Mouse (Mus musculus): ENCODE data around the gene Rtn2.

Rtn2 gene

GRCm38 (mm10) chr7:19302264-19303045 lies 20.0 kb downstream of the Rtn2 start:
- DNase-seq, result no peak

- DNase-seq, result no peak
Observed at GRCm38 (mm10) chr7:19303046-19303305, 20.6 kb downstream of the Rtn2 start.

DNA sequence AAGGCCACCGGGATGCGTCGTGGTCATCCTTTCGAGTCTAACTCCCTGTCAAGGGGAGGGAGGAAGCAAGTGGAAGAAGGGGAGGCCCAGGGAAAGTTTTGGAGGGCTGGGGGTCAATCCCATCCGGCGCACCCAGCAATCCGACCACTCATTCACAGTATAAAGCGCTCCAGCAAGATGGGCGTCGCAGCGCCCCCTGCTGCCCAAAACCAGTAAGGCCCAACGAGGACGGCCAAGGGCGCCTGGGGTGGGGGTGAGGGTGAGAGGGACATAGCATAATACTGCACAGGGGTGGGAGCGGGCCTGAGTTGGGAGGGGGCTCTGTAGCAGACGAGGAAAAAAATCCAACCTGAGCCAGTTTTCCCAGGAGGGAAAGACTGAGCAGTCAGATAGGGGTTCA lies 21.3 kb downstream of the Rtn2 start:
- DNase-seq, result peak; percentile 77

DNA sequence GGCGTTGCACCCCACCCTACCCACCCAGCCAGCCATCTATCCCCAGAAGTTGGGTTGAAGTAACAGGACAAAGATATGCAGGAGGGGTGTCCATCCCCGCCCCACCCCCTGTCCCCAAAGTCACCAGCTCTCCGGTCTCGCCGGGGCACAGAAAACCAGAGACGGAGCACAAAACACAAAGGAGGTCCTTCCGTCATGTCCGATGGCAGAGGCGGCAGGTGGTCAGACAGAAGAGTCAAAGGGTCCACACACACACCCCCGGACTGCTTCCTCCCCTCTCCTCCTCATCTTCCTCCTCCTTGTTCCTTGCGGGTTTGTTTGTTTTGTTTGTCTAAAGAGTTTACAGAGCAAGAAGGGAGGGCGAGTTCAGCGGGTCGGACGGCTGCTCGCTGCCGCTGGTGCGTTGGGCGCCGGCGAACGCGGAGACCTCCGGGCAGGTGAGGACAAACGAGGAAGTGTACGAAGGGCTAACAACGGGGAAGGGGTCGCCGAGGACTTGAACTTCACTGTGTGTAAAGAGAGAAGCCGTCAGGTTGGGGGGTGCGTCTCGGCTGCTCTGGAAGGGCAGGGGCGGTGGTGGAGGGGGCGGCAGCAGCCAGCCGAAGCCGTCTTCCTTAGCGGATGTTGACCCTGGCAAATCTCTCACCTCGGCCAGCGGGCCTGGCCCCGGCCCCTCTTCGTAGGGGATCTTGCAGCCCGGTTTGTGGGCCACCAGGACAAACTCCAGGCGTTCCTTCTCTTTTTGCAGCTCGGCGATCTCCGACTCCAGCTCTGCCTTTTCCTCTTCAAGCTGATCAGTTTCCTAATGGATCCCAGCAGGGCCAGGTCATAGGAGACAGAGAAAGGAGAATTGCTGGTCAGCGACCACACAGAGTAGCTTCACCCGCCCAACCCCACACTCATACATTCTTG lies 22.3 kb downstream of the Rtn2 start:
- DNase-seq, result no peak

- DNase-seq, result no peak
Observed at GRCm38 (mm10) chr7:19305413-19305735, 22.9 kb downstream of the Rtn2 start.

DNA sequence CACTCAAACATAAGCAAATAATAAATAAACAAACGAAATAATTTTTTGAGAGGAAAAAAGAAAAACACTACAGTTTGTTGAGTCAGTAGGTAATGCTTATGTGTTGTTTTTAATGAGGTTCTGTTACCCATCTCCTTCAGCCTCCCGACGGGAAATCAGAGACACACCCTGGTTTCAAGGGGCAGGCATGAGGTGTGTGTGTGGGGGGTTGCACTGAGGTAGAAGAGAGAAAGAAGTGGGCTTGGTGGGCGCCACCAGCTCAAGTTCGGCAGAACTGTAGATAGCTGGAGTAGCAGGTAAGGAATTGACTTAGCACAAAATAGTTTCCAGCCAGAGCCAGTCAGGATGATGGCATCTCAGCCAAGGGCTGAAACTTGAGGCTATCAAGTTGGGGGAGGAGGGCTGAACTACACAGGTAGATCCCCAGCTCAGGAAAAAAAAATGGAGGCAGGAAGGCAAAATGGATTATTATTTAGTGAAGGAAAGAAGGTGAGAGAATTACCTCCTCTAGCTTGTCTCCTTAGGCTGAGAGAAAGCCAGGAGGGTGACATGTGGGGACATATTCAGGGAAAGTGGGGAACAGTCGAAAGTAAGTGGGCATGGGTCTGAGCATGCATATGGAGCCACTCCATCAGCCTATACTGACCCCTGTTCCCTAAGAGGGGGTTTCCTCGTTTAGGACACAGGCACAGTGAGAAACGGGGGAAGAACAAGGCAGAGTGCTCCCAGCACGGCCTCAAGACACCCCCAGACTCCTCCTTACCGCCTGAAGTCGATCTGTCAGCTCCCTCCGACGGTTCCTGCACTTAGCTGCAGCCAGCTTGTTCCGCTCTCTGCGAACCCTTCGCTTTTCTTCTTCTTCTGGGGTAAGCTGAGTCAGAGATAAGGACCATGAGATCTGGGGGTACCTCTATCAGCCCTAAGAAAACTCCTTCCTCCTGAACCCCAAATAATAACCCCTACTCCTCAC lies 23.7 kb downstream of the Rtn2 start:
- no peak for DNase-seq

DNA sequence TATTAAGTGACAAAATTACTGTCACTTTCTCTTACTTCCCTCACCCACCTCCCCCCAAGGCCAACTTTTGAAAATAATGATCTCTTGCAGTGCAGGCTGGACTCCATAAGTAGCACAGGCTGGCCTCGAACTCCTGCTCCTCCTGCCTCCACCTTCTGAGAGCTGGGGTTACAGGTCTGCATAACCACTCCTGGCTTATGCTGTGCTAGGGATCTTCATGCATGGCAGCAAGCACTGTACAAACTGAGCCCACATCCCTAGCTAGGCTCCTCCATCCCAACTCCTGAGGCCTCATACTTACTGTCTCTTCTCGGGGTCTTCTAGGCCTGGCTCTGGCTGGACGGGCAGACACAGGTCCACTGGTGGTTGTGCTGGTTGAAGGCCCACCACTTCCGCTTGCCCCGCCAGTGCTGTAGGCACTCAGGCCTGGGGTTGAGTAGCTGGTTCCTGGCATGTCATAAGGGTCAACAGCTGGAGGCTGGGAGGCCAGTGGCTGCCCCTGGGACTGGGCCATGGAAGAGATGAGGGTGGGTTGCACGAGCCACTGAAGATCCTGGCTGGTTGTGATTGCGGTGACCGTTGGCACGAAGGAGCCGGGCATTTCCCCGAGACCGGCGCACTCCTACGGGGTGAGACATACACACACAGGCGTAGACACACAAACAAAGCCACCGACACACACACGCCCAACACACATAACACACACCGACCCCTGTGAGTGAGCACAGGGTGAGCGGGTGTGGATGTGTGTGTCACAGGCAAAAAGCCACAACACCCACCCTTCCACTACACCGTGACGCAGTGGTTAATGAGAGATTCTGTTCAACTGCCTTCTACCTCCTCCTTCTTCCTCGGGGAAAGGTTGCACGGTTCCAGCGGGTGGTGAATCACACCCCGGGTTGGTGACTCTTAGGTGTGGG lies 24.7 kb downstream of the Rtn2 start:
- no peak for DNase-seq

DNA sequence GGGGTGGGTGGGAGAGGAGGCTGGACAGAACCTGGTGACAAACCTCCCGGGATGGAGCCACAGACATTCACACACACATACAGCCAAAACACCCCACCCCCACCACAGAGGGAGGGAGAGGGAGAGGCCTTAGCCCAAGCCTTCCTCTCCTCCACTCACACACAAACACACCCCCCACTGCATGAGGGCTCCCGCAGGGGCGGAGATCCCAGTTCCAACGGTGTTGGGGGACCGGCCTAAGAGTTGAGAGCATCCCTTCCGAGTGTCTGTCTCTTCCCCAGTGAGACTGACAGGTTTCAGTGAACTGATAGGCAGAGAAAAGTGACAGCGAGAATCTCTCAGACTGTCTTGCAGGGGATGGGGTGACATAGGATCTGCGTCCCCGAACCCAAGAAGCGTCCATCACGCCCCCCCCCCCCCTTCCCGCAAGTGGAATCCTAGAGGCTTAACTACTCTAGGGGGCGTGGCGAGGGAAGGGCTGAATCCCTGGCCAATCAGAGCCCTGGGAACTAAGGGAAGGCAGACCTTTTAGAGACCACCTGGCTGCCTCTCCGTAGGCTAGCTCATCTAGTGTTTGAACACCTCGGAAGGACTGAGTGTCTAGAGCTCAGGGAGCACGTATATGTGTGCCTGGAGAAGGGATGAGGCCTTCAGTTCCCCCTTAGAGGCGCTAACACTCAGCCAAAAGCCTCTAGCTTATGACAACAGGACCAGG lies 25.5 kb downstream of the Rtn2 start:
- DNase-seq, result peak; percentile 57

DNA sequence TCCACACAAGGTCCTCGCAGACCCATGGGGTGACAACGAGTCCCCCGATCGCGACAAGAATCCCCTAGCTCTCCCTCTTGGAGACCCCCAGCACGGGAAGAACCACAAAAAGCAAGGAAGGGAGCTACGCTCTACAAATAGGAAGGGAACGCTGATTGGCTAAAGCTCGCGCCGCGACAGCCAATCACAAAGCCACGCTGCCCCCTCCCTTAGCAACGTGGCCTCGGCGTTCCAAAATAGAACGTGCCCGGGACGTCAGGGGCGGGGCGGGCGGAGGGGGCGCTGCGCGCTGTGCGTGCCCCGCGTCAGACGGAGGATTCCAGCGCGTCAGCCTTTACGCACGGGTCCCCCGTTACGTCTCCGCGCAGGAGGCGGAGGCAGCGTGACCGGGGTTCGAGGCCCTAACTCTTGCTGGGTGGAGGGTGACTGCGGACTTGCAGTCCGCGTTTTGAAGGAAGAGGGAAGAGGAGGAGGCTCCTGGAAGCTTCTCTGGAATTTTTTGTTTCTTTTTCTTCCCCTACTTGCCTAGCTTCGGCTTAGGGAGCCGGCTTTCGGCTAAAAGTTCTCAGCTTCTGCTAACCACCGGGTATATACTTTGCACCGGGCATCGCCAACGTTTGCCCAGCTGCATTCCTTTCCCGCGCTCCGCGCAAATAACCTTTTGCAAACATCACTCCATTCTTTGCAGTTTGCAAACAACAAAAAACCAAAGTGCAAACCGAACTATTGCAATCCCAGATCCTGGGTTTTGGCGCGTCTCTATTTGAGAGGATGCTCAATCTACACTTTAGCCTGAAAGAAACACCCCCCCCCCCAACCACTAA lies 26.2 kb downstream of the Rtn2 start:
- DNase-seq, result peak; percentile 93

GRCm38 (mm10) chr7:19309278-19309883 lies 27.0 kb downstream of the Rtn2 start:
- no peak for DNase-seq

- DNase-seq, result peak; percentile 91
Observed at GRCm38 (mm10) chr7:19309884-19310641, 27.6 kb downstream of the Rtn2 start, which contains the start of gene Fosb. TSS of gene Fosb (minus strand) at chr7:19310051.

GRCm38 (mm10) chr7:19311991-19312390 lies 29.6 kb downstream of the Rtn2 start:
- DNase-seq, result no peak

GRCm38 (mm10) chr7:19314033-19314432 lies 31.6 kb downstream of the Rtn2 start:
- DNase-seq, result no peak

- peak; percentile 46 for DNase-seq
Observed at GRCm38 (mm10) chr7:19316451-19317161, 34.2 kb downstream of the Rtn2 start.

- DNase-seq, result no peak
Observed at GRCm38 (mm10) chr7:19318201-19318600, 35.8 kb downstream of the Rtn2 start.

- DNase-seq, result no peak
Observed at GRCm38 (mm10) chr7:19318676-19319075, 36.3 kb downstream of the Rtn2 start.

DNA sequence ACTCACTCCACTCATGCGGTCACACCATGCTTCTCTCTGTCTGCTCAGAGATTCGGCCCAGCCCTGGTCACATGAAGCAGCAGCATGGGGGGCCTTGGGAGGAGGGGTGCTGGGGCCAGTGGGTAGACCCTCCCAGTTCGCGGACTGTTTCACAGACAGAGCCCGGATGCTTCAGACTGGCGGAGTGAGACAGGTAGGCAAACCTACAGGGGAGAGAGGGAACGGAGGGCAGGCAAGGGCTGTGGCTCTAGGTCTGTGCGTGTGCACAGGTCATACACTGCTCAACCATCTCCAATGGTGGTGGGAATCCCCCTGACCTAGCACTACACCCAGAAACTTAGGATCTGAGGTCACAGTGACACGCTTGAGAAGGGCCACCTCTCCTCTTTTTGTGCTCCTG lies 37.0 kb downstream of the Rtn2 start:
- DNase-seq, result no peak

DNA sequence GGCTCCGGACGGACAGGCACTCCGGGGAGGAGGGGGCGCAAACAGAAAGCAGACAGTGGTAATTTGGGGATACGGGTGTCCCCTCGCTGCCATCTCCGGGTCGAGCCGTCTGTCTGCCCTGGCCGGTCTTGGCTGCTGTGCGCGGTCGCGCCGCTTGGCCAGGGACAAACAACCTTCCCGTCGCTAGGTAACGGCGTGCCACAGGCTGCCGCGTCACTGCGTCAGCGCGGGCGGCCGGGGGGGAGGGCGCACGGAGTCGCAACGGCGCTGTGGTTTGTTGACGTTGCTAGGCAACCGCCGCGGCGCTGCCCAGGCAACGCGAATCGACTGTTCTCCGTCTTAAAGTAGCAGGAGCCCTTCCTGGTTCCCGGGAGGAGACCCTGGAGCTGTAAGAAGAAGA lies 37.5 kb downstream of the Rtn2 start:
- peak; percentile 89 for DNase-seq
